Mouse (Mus musculus) myocyte (in vitro differentiated cells): Measurements from ENCODE around the gene Ifna14.

Experiments
- E2F4 ChIP-seq: IDR thresholded peaks from one replicate; pipeline ENCODE4 v1.6.1; 2011; ENCODE audit warnings: mild to moderate bottlenecking, control low read depth, moderate library complexity; ENCODE audit not compliant: insufficient read depth
- MAX ChIP-seq: IDR thresholded peaks from one replicate; pipeline ENCODE4 v1.6.1; 2011; ENCODE audit warnings: low read depth, mild to moderate bottlenecking, control low read depth
- POLR2A ChIP-seq: IDR thresholded peaks from one replicate; pipeline ENCODE4 v1.6.1; 2011; ENCODE audit warnings: low read depth, mild to moderate bottlenecking, control low read depth, moderate library complexity; ENCODE audit not compliant: insufficient read length
- REST ChIP-seq: IDR thresholded peaks from one replicate; pipeline ENCODE4 v1.6.1; 2011; ENCODE audit warnings: mild to moderate bottlenecking, control low read depth, moderate library complexity; ENCODE audit not compliant: insufficient read depth, insufficient read length

GRCm38 (mm10) chr4:88571698-88572097 lies at the start of gene Ifna14:
- TF ChIP-seq POLR2A (no peak), REST (no peak), MAX (no peak), E2F4 (no peak)
